Mouse (Mus musculus): Measurements from ENCODE around the gene Prlhr.

GRCm38 (mm10) chr19:60465726-60466125, 2.4 kb downstream of the Prlhr start:
- TF ChIP-seq POLR2A (IDR thresholded peaks at IDR 0.05; ENCODE audit: insufficient read length, low read depth) (no peak), USF1 (IDR thresholded peaks at IDR 0.05; ENCODE audit: low read depth) (no peak), MAX (IDR thresholded peaks at IDR 0.05; ENCODE audit: low read depth) (no peak), POLR2AphosphoS2 (IDR thresholded peaks at IDR 0.05; ENCODE audit: insufficient read length, low read depth) (no peak), E2F4 (IDR thresholded peaks at IDR 0.05; ENCODE audit: insufficient read depth) (no peak), CEBPB (IDR thresholded peaks at IDR 0.05; ENCODE audit: insufficient read depth, poor library complexity, severe bottlenecking) (peak; percentile 46; the same call in 1 of the 2 replicates), REST (IDR thresholded peaks at IDR 0.05; ENCODE audit: insufficient read depth, insufficient read length) (no peak), MYOD1 (IDR thresholded peaks at IDR 0.05; ENCODE audit: control insufficient read depth in 1 of 3, insufficient read length in 2 of 3, low read depth in 2 of 3) (peak in 1 of 3 experiments; percentile 45)
